Mouse (Mus musculus) C2C12 (cell line): ENCODE data around the gene Med6. TPM values are rescaled to one million over a fixed set of nuclear protein-coding genes. Genes with fewer than 3 reads are reported as not detected.

Source experiments
- H3K27me3 ChIP-seq: one replicate; pipeline ENCODE4 v1.6.1; 2011; ENCODE audit not compliant: control insufficient read depth, insufficient read depth, insufficient read length
- H3K36me3 ChIP-seq: one replicate; pipeline ENCODE4 v1.6.1; 2011; ENCODE audit not compliant: control insufficient read depth, insufficient read depth
- H3K4me3 ChIP-seq: one replicate; pipeline ENCODE4 v1.5.1; 2011; ENCODE audit warnings: mild to moderate bottlenecking, control low read depth; ENCODE audit not compliant: poor library complexity, insufficient read depth, severe bottlenecking
- H3K79me2 ChIP-seq: one replicate; pipeline ENCODE4 v1.6.1; 2011; ENCODE audit not compliant: control insufficient read depth, insufficient read depth
- H3K79me3 ChIP-seq: one replicate; pipeline ENCODE4 v1.6.1; 2011; ENCODE audit warnings: low read depth, control low read depth
- H3ac ChIP-seq: one replicate; pipeline ENCODE3; 2011; ENCODE audit warnings: low read depth; ENCODE audit not compliant: control insufficient read depth, insufficient read length
- CEBPB ChIP-seq: IDR thresholded peaks from one replicate; pipeline ENCODE4 v1.6.1; 2011; ENCODE audit warnings: low read depth, mild to moderate bottlenecking, control low read depth, moderate library complexity
- CTCF ChIP-seq: IDR thresholded peaks from one replicate; pipeline ENCODE4 v1.5.1; 2011; ENCODE audit not compliant: control insufficient read depth, insufficient read depth, insufficient read length
- FOSL1 ChIP-seq: IDR thresholded peaks from one replicate; pipeline ENCODE4 v1.8.0; 2011; ENCODE audit warnings: mild to moderate bottlenecking, low read length; ENCODE audit not compliant: poor library complexity, insufficient read depth, severe bottlenecking
- MAX ChIP-seq: IDR thresholded peaks from one replicate; pipeline ENCODE4 v1.6.1; 2011; ENCODE audit warnings: mild to moderate bottlenecking, control low read depth
- MYOD1 ChIP-seq: IDR thresholded peaks from one replicate; pipeline ENCODE4 v1.6.1; 2011; ENCODE audit warnings: low read depth; ENCODE audit not compliant: control insufficient read depth, insufficient read length
- MYOG ChIP-seq: IDR thresholded peaks from one replicate; pipeline ENCODE4 v1.6.1; 2011; ENCODE audit not compliant: control insufficient read depth, insufficient read length; ENCODE audit errors: extremely low read depth
- USF1 ChIP-seq: IDR thresholded peaks from one replicate; pipeline ENCODE4 v1.6.1; 2011; ENCODE audit warnings: low read depth, mild to moderate bottlenecking, control low read depth, moderate library complexity
- polyA plus RNA-seq: library from polyadenylated mRNA; unstranded; fragments of >200 nt; fragmentation: generic; extraction: Trizol; gene quantifications from one replicate; pipeline ENCODE4 v1.2.1, GENCODE M21; 2012; ENCODE audit warnings: missing spikeins

The Med6 gene
- polyA plus RNA-seq, 1 experiment: 34.4 TPM

GRCm38 (mm10) chr12:81630915-81631660 is 36.3 kb upstream of the Med6 start, which contains the start of gene Ttc9:
Gene Ttc9, plus strand, starts transcription at chr12:81631249.
- H3K79me3 ChIP-seq: peaks cover 2% of the 10 kb centered on the region
- H3K79me2 ChIP-seq: peaks cover 10% of the 10 kb centered on the region
- H3K4me3 ChIP-seq: peak within 1 kb of the TSS; percentile 29
- no peaks in the 10 kb centered on the region for H3K36me3 ChIP-seq
- peak within 1 kb of the TSS; percentile 83 for H3ac ChIP-seq
- H3K27me3 ChIP-seq: no peaks in the 10 kb centered on the region
- TF ChIP-seq MAX (no peak), USF1 (no peak), MYOG (no peak), MYOD1 (no peak), CEBPB (no peak), CTCF (no peak), FOSL1 (no peak)

DNA sequence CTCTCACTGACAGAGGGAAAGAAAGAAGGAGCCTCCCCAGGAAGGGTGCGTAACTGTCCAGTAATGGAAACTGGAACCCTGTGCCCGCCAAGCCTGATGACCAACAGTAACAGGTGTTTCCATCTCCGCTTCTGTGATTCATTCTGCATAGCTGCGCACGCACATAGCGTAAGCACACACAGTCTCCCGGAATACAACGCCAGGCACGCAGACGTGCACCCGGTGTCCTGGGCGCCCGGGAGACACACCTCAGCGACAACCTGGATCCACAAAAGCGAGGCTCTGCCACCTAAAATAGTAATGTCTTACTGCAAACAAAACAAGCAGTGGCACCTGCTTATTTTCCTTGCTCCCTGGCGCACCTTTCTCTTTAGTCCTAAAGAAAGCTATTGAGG is 35.7 kb upstream of the Med6 start:
- TF ChIP-seq MYOG (no peak), MYOD1 (peak; percentile 99), USF1 (no peak)
- Histone ChIP-seq H3K79me2 (peaks cover 10% of the 10 kb centered on the region), H3K27me3 (no peaks in the 10 kb centered on the region)

DNA sequence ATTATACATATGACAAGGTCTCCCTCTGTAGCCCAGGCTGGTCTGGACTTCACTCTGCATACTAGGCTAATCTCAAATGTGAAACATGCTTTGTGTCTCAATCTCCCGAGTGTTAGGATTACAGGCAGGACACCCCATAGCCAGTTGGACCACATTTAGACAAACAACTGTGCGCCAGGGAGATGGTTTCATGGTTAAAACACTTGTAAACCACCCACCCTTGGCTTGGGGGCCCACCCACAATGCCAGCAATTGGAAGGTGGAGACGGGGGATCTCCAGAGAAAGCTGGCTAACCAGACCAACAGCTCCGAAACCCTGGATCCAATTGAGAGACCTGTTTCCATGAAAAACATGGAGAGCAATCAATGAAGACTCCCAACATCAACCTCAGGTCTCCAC is 33.3 kb upstream of the Med6 start:
- no peak for TF ChIP-seq MAX
- no peak for TF ChIP-seq USF1
- no peak for TF ChIP-seq FOSL1
- no peak for TF ChIP-seq CEBPB
- no peak for TF ChIP-seq MYOG
- no peak for TF ChIP-seq MYOD1
- TF ChIP-seq CTCF: no peak
- Histone ChIP-seq H3K27me3 (no peaks in the 10 kb centered on the region), H3K79me3 (peaks cover 2% of the 10 kb centered on the region), H3K4me3 (no peak overlapping the region), H3K36me3 (no peaks in the 10 kb centered on the region), H3K79me2 (peaks cover 6% of the 10 kb centered on the region), H3ac (no peak overlapping the region)

More for the DNA sequence above, 35.7 kb upstream of the Med6 start:
- H3K79me3 ChIP-seq: peaks cover 2% of the 10 kb centered on the region
- no peak overlapping the region for H3K4me3 ChIP-seq
- H3ac ChIP-seq: no peak overlapping the region
- no peaks in the 10 kb centered on the region for H3K36me3 ChIP-seq

GRCm38 (mm10) chr12:81627426-81627825 is 32.6 kb upstream of the Med6 start:
- Histone ChIP-seq H3K79me2 (no peaks in the 10 kb centered on the region), H3K36me3 (no peaks in the 10 kb centered on the region), H3K27me3 (no peaks in the 10 kb centered on the region), H3ac (no peak overlapping the region), H3K4me3 (no peak overlapping the region), H3K79me3 (peaks cover 2% of the 10 kb centered on the region)
- no peak for TF ChIP-seq MAX
- TF ChIP-seq USF1: no peak
- no peak for TF ChIP-seq CEBPB
- no peak for TF ChIP-seq FOSL1
- TF ChIP-seq CTCF: no peak
- no peak for TF ChIP-seq MYOG
- TF ChIP-seq MYOD1: no peak

GRCm38 (mm10) chr12:81626226-81626861 is 31.5 kb upstream of the Med6 start:
- Histone ChIP-seq H3K36me3 (no peaks in the 10 kb centered on the region), H3K4me3 (no peak overlapping the region), H3K79me2 (no peaks in the 10 kb centered on the region), H3K79me3 (no peaks in the 10 kb centered on the region), H3K27me3 (no peaks in the 10 kb centered on the region), H3ac (no peak overlapping the region)
- no peak for TF ChIP-seq MYOD1
- TF ChIP-seq MAX: no peak
- TF ChIP-seq CEBPB: no peak
- no peak for TF ChIP-seq FOSL1
- no peak for TF ChIP-seq USF1
- TF ChIP-seq CTCF: no peak
- TF ChIP-seq MYOG: no peak

GRCm38 (mm10) chr12:81623377-81623776 is 28.6 kb upstream of the Med6 start:
- Histone ChIP-seq H3ac (no peak overlapping the region), H3K4me3 (no peak overlapping the region), H3K36me3 (no peaks in the 10 kb centered on the region), H3K79me3 (no peaks in the 10 kb centered on the region), H3K79me2 (no peaks in the 10 kb centered on the region), H3K27me3 (no peaks in the 10 kb centered on the region)
- TF ChIP-seq FOSL1: no peak
- TF ChIP-seq CTCF: no peak
- no peak for TF ChIP-seq MYOG
- no peak for TF ChIP-seq MYOD1
- TF ChIP-seq USF1: no peak
